Mouse (Mus musculus) heart, embryonic 16.5 days (tissue): ENCODE data around the gene Wwc1. TPM values are rescaled to one million over a fixed set of nuclear protein-coding genes. Genes with fewer than 3 reads are reported as not detected.

Source experiments
- ATAC-seq: fragments of 200-750 bp; cut with Nextera tagmentation; replicated peaks from 2 replicates; pipeline ENCODE4 v1.8.0; 2017; ENCODE audit warnings: moderate number of reproducible peaks; ENCODE audit not compliant: insufficient read depth, low FRiP score; ENCODE audit errors: extremely low read depth
- H3K27ac ChIP-seq: fragments of 300-500 bp; sonication (generic); 2 replicates; pipeline ENCODE4 v1.5.1; 2014; ENCODE audit warnings: mild to moderate bottlenecking, low read length, control low read depth, moderate library complexity
- H3K27me3 ChIP-seq: fragments of 300-500 bp; sonication (generic); 2 replicates; pipeline ENCODE4 v1.6.1; 2014; ENCODE audit warnings: low read length, mixed read lengths; ENCODE audit not compliant: control insufficient read depth, insufficient read depth
- H3K36me3 ChIP-seq: fragments of 300-500 bp; sonication (generic); 2 replicates; pipeline ENCODE4 v1.6.1; 2014; ENCODE audit not compliant: control insufficient read depth, insufficient read depth
- H3K4me1 ChIP-seq: fragments of 300-500 bp; sonication (generic); 2 replicates; pipeline ENCODE4 v1.6.1; 2014; ENCODE audit warnings: low read length, mixed read lengths; ENCODE audit not compliant: control insufficient read depth, insufficient read depth
- H3K4me2 ChIP-seq: fragments of 300-500 bp; sonication (generic); 2 replicates; pipeline ENCODE4 v1.6.1; 2014; ENCODE audit warnings: low read depth, mild to moderate bottlenecking, control low read depth, low read length
- H3K4me3 ChIP-seq: fragments of 300-500 bp; sonication (generic); 2 replicates; pipeline ENCODE4 v1.5.1; 2014; ENCODE audit warnings: mild to moderate bottlenecking, control low read depth, low read length
- H3K9ac ChIP-seq: fragments of 300-500 bp; sonication (generic); 2 replicates; pipeline ENCODE4 v1.6.1; 2014; ENCODE audit warnings: low read length, control low read depth
- H3K9me3 ChIP-seq: fragments of 300-500 bp; sonication (generic); replicated peaks from 2 replicates; pipeline ENCODE4 v1.6.1; 2016; ENCODE audit warnings: low read length; ENCODE audit not compliant: control insufficient read depth
- WGBS: fragments of 180-500 bp; shearing (Covaris S2); extraction: QIAGEN DNeasy Blood & Tissue Kit; methylation state at CpG from one replicate; pipeline ENCODE4 v1.1.7; 2014; 5-methylcytosine and 5-hydroxymethylcytosine counted together
- polyA plus RNA-seq: library from polyadenylated mRNA; unstranded; fragments of >200 nt; fragmentation: Nextera tagmentation; extraction: Ambion mirVana; gene quantifications from 2 replicates; pipeline ENCODE4 v1.2.1, GENCODE M21; 2015

Wwc1 gene
- polyA plus RNA-seq, 1 experiment from 2014 or later, result 0.77 TPM

DNA sequence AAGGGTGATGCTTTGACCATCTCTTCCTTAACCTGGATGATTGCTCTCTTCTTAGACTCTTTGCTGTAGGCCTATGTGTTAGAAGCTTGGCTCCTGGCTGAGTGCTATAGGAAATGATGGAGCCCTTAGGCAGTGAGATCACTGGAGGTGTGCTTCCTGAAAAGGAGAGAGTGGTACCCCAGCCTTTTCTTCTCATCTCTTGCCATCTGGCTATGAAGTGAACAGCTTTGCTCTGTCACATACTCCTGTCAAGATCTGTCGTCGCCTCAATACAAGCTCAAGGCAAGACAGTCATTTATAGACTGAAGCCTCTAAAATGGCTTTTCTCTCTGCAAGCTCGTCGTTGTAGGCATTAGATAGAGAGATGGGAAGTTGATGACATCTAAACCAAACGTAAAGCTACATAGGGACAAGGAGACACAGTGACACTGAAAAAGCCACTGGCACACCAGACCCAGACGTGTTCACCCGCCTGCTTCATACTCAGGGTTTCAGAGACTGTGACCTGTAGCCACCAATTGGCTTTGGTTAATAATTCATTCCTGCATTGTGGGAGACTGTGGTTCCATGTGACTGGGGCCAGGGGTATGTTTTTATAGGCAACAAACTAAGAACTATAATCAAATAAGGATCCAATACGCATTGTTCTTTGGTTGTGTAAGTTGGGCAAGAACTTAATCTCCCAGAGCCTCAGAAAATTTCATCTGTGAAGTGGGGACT, 63.7 kb downstream of the Wwc1 start:
- Histone ChIP-seq H3K4me3 (no peak overlapping the region), H3K9ac (no peak overlapping the region), H3K36me3 (no peaks in the 10 kb centered on the region), H3K9me3 (no peaks in the 10 kb centered on the region), H3K4me1 (no peaks in the 10 kb centered on the region), H3K4me2 (no peak overlapping the region), H3K27ac (no peak overlapping the region), H3K27me3 (no peaks in the 10 kb centered on the region)
- WGBS, result 61% methylated on average over 8 of the region's 8 CpGs
- no peak for ATAC-seq

DNA sequence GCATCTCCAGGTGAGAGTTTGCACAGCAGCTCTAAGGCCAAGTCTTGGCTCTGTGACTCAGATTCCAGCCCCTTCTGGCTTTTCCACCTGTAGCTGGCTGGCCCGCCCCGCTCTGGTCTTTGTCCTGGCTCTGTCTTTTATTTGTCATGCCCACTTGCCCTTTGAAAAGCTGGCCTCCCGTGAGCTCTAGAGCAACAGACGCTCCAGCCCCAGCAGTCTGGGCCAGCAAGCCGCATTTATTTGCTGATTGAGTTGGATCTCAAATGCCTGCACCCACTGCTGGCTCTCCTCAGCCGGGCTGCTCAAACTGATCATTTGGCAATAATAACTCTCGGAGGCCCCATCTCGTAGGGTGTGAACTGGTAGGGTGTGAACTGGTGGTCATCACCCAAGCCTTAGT, 64.8 kb downstream of the Wwc1 start:
- no peak overlapping the region for H3K27ac ChIP-seq
- 67% methylated on average over 8 of the region's 8 CpGs for WGBS

DNA sequence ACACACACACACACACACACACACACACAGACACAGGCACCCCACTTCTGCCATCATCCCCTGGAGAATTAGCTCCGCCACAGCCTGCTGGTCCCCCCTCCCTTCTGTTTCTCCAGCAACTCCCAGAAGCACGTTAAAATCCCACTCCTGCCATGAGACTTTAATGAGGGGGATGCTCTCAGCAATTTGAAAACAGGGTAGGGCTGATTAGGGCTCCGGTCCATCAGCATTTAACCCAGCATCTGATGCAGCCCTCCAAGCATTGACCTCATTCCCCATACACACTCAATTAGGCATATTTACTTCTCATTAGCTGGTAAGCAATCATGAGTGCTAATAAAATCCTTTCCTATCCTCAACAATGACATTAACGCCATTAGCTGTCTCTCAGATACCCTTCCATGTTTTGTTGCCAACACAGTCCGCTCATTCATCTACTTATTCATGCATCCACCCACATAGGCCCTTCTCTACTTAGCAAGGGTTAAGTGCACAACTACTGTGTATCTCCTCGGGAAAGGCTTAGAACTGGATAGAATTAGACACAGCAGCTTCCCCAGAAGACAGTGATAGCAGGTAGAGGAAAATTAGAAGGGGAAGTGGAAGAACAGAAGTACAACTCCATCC, 66.8 kb downstream of the Wwc1 start:
- whole genome bisulfite sequencing, result 73% methylated on average over 6 of the region's 6 CpGs

More for the DNA sequence above, 64.8 kb downstream of the Wwc1 start:
- Histone ChIP-seq H3K4me3 (no peak overlapping the region), H3K9me3 (no peaks in the 10 kb centered on the region), H3K4me1 (no peaks in the 10 kb centered on the region), H3K9ac (no peak overlapping the region), H3K27me3 (no peaks in the 10 kb centered on the region), H3K36me3 (no peaks in the 10 kb centered on the region), H3K4me2 (no peak overlapping the region)
- no peak for ATAC-seq

DNA sequence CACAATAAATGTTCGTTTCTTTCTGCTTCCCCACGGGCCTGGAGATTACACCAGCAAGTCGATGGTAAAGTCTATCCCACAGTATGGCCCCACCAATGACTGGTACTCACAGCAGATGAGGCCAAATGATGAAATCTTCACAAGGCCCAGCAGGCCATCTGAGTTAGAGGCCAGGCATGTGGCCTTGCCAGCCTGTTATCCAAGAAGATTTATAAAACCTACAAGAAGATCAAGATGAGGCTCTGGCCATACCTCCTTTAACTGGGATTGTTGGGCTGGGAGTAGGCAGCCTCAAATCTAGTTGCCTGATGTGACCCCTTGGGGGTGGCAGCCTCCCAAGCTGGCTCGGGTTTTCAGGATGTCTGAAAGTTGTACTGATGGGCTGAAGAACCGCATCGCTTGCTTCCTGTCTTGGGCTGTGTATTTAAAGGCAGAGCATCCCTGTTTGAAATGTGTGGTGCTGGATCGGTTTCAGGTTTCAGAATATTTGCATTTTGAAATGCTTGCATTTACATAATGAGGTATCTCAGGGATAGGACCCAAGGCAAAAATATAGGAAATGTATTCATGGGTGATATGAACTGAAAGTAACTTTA, 75.3 kb downstream of the Wwc1 start:
- no peaks in the 10 kb centered on the region for H3K27me3 ChIP-seq
- 74% methylated on average over 7 of the region's 7 CpGs for WGBS
- no peak overlapping the region for H3K27ac ChIP-seq
- H3K4me3 ChIP-seq, result no peak overlapping the region
- no peaks in the 10 kb centered on the region for H3K9me3 ChIP-seq
- no peak overlapping the region for H3K4me2 ChIP-seq
- H3K36me3 ChIP-seq, result no peaks in the 10 kb centered on the region
- no peaks in the 10 kb centered on the region for H3K4me1 ChIP-seq
- H3K9ac ChIP-seq, result no peak overlapping the region
- ATAC-seq, result no peak

More for the DNA sequence above, 66.8 kb downstream of the Wwc1 start:
- ATAC-seq, result no peak
- no peak overlapping the region for H3K27ac ChIP-seq
- no peaks in the 10 kb centered on the region for H3K36me3 ChIP-seq
- H3K4me2 ChIP-seq, result no peak overlapping the region
- no peaks in the 10 kb centered on the region for H3K4me1 ChIP-seq
- H3K9ac ChIP-seq, result no peak overlapping the region
- no peak overlapping the region for H3K4me3 ChIP-seq
- no peaks in the 10 kb centered on the region for H3K9me3 ChIP-seq
- H3K27me3 ChIP-seq, result no peaks in the 10 kb centered on the region

DNA sequence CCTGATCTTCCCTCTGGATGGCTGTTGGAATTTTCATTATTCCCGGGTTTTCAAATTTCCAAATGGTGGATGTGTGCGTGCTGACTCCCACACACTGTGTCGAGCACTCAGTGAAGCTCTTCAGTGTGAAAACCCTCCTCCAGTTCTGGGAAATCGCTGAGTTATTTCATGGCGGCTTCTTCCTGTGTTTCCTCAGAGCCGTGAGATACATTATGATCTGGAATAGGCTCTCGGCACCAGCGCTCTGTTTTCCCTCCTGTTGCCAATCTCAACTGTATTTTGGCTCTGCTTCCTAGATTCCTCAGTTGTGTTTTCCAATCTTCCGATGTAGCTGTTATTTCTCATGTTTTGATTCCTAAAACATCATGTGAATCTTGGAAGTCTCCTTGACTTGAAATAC, 77.2 kb downstream of the Wwc1 start:
- 73% methylated on average over 9 of the region's 9 CpGs for WGBS
- H3K27ac ChIP-seq, result no peak overlapping the region
- H3K4me1 ChIP-seq, result no peaks in the 10 kb centered on the region
- H3K36me3 ChIP-seq, result no peaks in the 10 kb centered on the region
- H3K4me3 ChIP-seq, result no peak overlapping the region
- no peak overlapping the region for H3K4me2 ChIP-seq
- H3K27me3 ChIP-seq, result no peaks in the 10 kb centered on the region
- H3K9ac ChIP-seq, result no peak overlapping the region
- H3K9me3 ChIP-seq, result no peaks in the 10 kb centered on the region
- no peak for ATAC-seq

DNA sequence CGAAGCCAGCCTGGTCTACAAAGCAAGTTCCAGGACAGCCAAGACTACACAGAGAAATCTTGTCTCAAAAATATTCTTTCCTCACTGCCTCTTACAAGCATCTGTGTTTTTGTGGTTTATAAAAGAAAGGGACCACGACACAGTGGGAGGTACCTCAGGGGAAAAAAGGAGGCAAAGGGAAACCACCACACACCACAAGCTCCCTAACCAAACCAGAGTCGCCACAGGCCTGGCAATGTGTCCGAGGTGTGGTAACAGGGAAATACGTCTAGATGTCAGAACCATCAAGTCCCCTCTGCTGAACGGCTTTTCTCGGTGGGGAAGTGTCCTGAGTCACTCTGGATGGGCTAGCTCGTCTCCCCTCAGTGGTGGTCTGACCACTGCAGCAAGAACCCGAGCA, 80.4 kb downstream of the Wwc1 start:
- Histone ChIP-seq H3K4me3 (no peak overlapping the region), H3K27ac (no peak overlapping the region), H3K36me3 (no peaks in the 10 kb centered on the region), H3K9me3 (no peaks in the 10 kb centered on the region), H3K4me2 (no peak overlapping the region), H3K4me1 (no peaks in the 10 kb centered on the region), H3K9ac (no peak overlapping the region), H3K27me3 (no peaks in the 10 kb centered on the region)
- 64% methylated on average over 9 of the region's 9 CpGs for WGBS
- ATAC-seq, result no peak

DNA sequence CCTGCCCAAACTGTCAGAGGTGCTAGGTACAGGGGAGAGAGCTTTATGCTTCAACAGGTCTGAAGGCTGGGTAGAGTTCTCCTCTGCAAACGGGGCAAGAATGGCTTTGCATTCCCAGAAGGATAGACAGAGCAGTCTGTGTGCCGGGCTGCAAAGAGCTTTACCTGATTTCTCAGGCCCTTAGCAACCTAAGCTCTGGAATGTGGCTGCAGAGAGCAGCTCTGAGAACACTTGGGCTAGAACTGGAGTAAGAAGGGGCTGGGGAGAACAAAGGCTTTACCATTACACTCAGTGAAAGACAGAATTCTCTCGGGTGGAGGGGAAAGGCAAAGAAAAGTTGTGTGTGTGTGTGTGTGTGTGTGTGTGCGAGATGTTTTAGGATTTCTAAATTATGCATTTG, 86.9 kb downstream of the Wwc1 start:
- Histone ChIP-seq H3K27ac (peak overlapping the region; percentile 71), H3K4me2 (peak overlapping the region; percentile 46; the same call in 1 of the 2 replicates), H3K27me3 (no peaks in the 10 kb centered on the region), H3K9me3 (no peaks in the 10 kb centered on the region), H3K4me3 (no peak overlapping the region), H3K9ac (peak overlapping the region; percentile 51), H3K36me3 (no peaks in the 10 kb centered on the region), H3K4me1 (peaks cover 14% of the 10 kb centered on the region)
- 39% methylated on average over 4 of the region's 4 CpGs for WGBS
- no peak for ATAC-seq

DNA sequence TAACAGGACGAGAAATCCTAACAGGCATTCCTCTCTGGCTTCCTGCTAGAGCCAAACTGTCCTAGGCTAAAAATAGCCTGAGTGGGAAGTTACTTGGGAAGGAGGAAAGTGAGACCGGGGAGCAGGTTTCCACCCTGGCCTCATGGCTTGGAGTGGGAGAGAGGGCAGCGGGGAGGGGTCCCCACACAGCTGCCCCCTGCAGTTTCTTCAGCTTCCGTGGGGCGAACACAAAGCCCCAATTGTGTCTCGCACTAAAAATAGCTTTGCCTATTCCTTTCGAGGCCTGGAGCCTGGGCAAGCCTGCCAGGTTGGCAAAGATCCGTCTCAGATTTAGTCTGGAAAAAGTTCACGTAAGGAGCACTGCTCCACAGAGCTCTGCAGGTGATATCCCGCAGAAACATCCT, 87.3 kb downstream of the Wwc1 start:
- no peaks in the 10 kb centered on the region for H3K36me3 ChIP-seq
- H3K4me3 ChIP-seq, result no peak overlapping the region
- peak overlapping the region; percentile 46 for H3K4me2 ChIP-seq
- ATAC-seq, result peak; percentile 46
- WGBS, result 14% methylated on average over 10 of the region's 10 CpGs
- H3K9me3 ChIP-seq, result no peaks in the 10 kb centered on the region
- H3K27me3 ChIP-seq, result no peaks in the 10 kb centered on the region
- H3K27ac ChIP-seq, result peak overlapping the region; percentile 71
- H3K4me1 ChIP-seq, result peaks cover 14% of the 10 kb centered on the region
- H3K9ac ChIP-seq, result peak overlapping the region; percentile 51

DNA sequence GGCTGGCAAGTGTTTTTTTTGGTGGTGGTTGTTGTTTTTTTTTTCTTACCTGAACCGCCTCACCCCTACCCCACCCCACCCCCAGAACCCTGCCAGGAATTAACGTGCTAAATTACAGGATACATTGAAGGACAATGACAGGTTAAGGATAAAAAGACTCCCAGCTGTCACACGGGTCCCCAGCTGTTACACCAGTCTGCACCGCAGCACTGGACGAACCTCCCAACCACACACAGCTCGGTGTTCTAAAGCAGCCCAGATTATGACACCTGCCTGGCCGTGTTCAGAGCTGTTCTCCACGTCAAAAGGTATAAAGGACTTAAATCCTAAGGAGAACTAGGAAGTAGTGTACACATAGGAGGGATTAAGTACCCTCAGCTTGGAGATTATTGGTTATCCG, 88.0 kb downstream of the Wwc1 start:
- Histone ChIP-seq H3K4me1 (peaks cover 14% of the 10 kb centered on the region), H3K27me3 (no peaks in the 10 kb centered on the region), H3K4me2 (no peak overlapping the region), H3K4me3 (no peak overlapping the region), H3K9me3 (no peaks in the 10 kb centered on the region), H3K36me3 (no peaks in the 10 kb centered on the region), H3K9ac (no peak overlapping the region), H3K27ac (no peak overlapping the region)
- WGBS, result 71% methylated on average over 9 of the region's 9 CpGs
- no peak for ATAC-seq
